Mouse (Mus musculus): Measurements from ENCODE around the gene Scap. TPM values are rescaled to one million over a fixed set of nuclear protein-coding genes. Genes with fewer than 3 reads are reported as not detected.
"Not testable (repeated sequence)": the region's sequence is repeated elsewhere in the genome, so short reads cannot be mapped to it uniquely, and the experiment has no call there.

Scap gene
- polyA plus RNA-seq, 1 experiment: 19.0 TPM

DNA sequence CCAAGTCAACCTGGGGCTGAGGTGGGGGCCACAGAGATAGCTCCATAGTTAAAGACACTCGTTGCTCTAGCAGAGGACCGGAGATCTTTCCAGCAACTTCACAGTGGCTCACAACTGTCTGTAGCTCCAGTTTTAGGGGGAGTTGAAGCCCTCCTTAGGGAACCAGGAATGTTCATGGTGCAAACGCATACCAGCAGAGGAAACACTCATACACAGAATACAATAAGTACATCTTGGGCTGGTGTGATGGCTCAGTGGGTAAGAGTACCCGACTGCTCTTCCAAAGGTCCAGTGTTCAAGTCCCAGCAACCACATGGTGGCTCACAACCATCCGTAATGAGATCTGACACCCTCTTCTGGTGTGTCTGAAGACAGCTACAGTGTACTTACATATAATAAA is 2.2 kb upstream of the Scap start:
- DNase-seq (ENCODE audit: low spot score): not testable (repeated sequence)

DNA sequence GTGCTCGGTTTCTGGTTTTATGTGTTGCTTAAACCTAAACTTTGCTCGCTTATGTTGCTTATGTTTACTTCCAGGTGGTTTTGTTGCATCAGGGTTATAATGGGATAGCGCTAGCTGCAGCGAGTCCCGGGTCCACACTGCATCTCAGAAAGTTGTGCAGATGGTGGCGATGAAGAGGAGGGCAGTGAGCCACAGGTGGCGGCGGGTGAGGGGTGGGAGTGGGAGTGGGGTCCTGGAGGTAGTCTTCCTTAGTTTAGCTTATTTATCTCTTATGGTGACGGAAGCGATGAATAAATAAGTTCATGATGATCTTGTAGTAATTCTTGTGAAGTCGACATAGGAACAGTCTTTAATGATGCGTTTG is 790 bp downstream of the Scap start:
- no peak for DNase-seq (ENCODE audit: low spot score)

GRCm38 (mm10) chr9:110334849-110335248 is 1.8 kb downstream of the Scap start:
- DNase-seq (ENCODE audit: low spot score): no peak

DNA sequence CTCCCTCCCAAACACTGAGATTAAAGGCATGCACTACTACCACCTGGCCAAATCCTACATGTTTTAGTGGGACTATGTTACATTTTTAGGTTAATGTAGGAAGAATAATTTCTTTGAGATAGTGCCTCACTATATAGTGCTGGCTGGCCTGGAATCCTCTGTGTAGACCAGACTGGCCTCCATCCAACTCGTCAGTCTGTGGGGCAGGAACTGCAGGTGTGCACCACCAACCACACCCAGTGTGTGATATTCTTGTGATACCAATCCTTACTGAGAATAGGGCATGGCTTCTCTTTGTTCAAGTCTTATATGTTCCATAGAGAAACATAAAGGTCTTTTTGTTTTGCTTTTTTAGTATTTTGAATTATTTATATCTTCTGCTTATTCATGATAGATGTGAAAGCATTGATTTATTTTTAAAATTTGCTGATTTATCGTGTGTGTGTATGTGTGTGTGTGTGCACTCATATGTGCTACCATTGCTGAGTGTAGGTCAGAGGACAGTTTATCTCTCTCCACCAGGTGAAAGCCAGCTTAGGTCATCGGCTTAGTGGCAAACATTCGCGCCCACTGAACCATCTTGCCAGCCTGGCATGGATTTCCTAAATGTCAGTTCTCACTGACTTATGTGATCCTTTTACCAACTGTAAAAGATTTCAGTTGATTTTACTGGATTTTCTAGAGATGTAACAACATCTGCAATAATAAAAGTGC is 7.1 kb downstream of the Scap start:
- no peak for DNase-seq (ENCODE audit: low spot score)

DNA sequence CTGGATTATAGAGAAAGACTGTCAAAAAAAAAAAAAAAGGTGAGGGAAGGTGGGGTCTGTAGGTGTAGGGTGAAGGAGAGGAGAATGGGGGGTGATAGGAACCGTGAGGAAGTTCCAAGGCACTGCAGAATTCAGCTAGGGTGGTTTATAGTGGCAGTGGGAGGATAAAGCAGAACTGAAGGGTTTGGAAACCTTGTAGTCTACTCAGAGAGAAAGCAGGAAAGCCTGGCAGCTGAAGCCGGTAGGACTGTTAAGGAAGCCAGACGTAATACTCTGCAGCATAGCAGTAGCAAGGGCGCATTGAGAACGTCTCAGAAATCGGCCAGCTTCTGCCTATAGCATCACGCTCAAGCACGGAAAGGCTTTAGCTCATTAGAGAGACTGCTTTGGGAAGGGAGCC is 8.9 kb downstream of the Scap start:
- no peak for DNase-seq (ENCODE audit: low spot score)

- DNase-seq (ENCODE audit: low spot score): no peak
Measured at GRCm38 (mm10) chr9:110343805-110344204, 10.7 kb downstream of the Scap start.

- DNase-seq (ENCODE audit: low spot score): no peak
Measured at GRCm38 (mm10) chr9:110345057-110345739, 12.1 kb downstream of the Scap start.

DNA sequence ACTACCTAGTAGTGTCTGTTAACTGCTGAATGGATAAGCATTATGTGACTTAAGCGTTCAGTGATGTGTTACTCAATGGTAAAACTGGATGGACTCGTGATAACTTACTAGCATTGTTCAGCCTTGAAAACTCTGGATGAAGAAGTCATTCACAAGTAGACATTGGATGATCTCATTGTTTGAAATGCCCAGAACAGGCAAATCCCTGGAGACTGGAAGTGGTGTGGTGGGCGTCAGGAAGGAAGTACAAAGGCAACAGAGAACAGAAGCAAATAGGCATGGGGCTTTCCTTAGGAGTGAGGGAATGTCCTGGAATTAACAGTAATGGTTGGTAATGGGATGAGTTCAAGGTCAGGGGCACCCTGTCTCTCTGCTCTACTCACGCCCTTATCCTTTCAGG is 15.8 kb downstream of the Scap start:
- DNase-seq (ENCODE audit: low spot score): no peak

DNA sequence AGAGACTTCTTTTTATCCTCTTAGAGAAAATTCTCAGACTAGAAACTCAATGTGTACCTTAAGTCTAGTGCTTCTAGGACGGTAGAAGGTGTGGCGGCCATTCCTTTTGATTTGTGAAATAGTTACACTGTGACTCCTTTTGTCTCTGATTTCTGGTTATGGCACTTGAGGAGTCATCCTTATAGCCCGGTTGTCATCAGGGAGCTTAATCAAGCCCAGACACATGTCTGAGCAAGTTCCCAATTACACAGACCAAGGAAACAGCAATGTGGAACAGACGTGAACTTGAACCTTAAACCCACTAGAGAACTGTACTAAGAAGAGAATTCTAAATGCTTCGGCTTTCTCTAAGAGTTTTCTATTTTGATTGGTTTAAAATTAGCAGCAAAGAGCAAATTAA is 17.1 kb downstream of the Scap start:
- DNase-seq (ENCODE audit: low spot score): no peak

DNA sequence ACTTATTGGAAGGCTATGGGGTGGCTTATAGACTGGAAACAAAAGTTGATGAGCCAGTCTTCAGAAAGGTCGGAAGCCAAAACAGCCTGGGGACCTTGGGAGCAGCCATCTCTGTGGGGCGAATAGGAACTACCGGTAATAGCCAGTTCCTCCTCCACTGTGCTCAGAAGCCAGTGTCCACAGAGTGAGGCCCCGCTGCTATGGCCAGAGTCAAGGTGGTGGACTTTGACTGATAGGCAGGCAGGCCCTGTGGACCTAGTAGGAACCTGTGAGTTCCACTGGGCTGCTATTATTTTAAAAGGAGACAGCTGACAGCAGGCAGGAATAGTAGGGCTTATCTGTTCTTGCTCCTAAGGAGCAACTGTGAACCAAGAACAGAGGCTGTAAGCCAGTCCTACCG is 17.5 kb downstream of the Scap start:
- no peak for DNase-seq (ENCODE audit: low spot score)

DNA sequence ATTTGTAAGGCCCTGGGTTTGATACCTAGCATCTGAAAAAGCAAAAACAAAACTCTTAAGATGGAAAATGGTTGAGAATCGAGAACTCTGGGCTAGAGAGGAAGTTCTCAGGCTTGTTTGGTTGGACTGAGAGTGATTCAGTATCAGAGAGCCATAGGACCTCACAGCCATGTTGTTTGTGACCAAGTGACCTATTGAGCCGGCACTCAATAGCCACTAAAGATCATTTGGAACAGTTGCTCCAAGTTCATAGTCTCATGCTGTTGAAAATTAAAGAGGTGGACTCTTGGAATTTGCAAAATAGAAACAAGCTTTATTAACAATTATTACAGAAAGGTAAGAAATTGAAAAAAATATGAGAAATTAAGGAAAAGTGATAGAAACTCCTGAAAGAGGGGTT is 18.3 kb downstream of the Scap start:
- no peak for DNase-seq (ENCODE audit: low spot score)

- no peak for DNase-seq (ENCODE audit: low spot score)
Measured at GRCm38 (mm10) chr9:110351932-110352632, 19.0 kb downstream of the Scap start.

DNA sequence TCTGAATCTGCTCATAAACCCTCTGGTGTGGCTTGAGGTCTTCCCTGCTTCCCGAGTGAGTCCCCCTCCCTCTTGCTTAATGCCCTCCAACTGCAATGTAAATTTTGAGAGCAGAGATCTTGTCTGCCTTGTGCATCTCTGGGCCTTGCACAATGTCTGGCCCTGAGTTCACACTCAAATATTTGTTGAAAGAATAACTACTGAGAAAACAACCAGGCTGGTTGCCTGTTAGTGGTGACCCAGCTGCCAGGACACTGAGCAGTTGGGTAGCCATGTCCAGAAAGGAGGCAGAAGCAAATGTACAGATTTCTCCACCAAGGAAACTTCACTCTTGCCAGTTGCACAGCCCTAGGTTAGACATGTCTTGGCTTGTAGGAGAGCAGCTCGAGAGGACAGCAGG is 25.3 kb downstream of the Scap start:
- no peak for DNase-seq (ENCODE audit: low spot score)

DNA sequence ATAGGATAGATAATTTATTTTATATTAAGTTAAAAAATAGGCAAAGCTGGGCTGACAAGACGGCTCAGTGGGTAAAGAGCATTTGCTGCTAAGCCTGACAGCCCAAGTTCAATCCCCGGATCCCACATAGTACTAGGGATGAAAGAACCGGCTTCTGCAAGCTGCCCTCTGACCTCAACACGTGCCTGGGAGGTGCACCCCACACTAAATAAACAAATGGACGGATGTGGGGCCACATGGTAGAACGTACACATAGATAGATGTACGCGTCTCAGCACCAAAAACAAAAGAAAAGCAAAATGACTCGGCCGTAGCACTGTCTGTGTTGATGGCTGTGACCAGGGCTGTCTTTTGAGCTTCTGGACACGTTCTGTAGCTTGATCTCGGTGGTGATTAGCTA is 28.2 kb downstream of the Scap start:
- no peak for DNase-seq (ENCODE audit: low spot score)

GRCm38 (mm10) chr9:110362337-110362736 is 29.2 kb downstream of the Scap start:
- DNase-seq (ENCODE audit: low spot score): no peak

GRCm38 (mm10) chr9:110366746-110367145 is 33.7 kb downstream of the Scap start:
- DNase-seq (ENCODE audit: low spot score): no peak

- DNase-seq (ENCODE audit: low spot score): no peak
Measured at GRCm38 (mm10) chr9:110369860-110370259, 36.8 kb downstream of the Scap start.

- DNase-seq (ENCODE audit: low spot score): no peak
Measured at GRCm38 (mm10) chr9:110373871-110374270, 40.8 kb downstream of the Scap start.

DNA sequence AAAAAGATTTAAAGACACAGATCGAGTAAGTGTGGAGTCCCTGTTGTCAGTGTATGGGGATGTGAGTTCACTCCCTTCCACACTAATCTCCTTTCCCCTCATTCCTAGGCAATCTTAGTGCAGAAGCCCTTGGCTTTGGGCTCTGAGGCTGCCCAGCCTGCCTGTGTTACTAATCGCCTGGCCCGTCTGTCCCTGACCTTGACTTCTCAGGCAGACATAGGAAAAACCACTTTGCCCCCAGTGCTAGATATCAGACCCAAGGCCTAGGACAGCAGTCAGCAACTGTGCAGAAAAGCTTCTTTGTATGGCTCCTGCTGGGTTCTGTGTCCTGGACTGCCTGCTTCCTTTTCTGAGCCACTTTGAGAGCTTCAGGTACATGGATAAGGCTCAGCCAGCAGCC is 42.6 kb downstream of the Scap start:
- no peak for DNase-seq (ENCODE audit: low spot score)

DNA sequence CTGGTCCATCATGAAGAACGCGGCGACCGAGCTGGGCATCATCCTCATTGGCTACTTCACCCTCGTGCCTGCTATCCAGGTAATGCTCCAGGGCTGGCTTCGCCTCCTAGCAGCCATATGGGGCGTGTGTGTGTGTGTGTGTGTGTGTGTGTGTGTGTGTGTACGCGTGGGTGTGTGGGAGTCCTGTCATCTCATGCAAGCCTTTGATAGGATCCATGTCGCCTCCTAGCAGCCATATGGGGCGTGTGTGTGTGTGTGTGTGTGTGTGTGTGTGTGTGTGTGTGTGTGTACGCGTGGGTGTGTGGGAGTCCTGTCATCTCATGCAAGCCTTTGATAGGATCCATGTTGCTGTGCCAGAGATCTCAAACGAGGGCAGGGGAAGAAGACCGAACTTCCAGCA is 44.6 kb downstream of the Scap start:
- DNase-seq (ENCODE audit: low spot score): not testable (repeated sequence)

GRCm38 (mm10) chr9:110379361-110379760 is 46.3 kb downstream of the Scap start:
- DNase-seq (ENCODE audit: low spot score): no peak

DNA sequence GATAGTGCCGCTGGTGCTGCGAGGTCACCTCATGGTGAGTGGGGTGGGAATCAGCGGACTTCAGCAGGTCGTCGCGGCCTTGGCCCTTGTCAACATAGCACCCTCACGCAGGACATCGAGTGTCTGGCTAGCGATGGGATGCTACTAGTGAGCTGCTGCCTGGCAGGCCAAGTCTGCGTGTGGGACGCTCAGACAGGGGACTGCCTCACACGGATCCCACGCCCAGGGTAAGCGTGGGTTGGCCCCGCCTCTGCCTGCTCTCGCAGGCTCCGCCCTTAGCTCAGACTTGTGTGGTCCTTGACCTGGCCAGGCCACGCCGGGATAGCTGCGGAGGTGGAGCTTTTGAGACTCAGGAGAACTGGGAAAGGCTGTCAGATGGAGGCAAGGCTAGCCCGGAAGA is 47.6 kb downstream of the Scap start:
- DNase-seq (ENCODE audit: low spot score): no peak

- DNase-seq (ENCODE audit: low spot score): no peak
Measured at GRCm38 (mm10) chr9:110381292-110381691, 48.2 kb downstream of the Scap start.

All from urinary bladder, adult 2 months (tissue).